Mouse (Mus musculus) liver, embryonic 14.5 days (tissue): ENCODE results near the gene Sec23ip.

Source experiments
- CTCF ChIP-seq: IDR thresholded peaks from 2 replicates; pipeline ENCODE4 v1.5.1; 2016; ENCODE audit warnings: antibody characterized with exemption, low read depth, control low read depth
- EP300 ChIP-seq: IDR thresholded peaks from 2 replicates; pipeline ENCODE4 v1.6.1; 2016; ENCODE audit warnings: antibody characterized with exemption, low read depth

- no peak for TF ChIP-seq CTCF
- no peak for TF ChIP-seq EP300
Measured at GRCm38 (mm10) chr7:128824986-128825563, 80.3 kb downstream of the Sec23ip start.
